Mouse (Mus musculus) layer of hippocampus, adult 18-20 months (tissue): ENCODE results near the gene Mafk. TPM values are rescaled to one million over a fixed set of nuclear protein-coding genes. Genes with fewer than 3 reads are reported as not detected.
A peak's percentile ranks its signal among the peaks of the same experiment; 100 is the strongest.

Experiments used
- DNase-seq, 2 experiments: peaks; one replicate each; pipeline ENCODE4 v3.0.0; 2022; ENCODE audit warnings: low spot score in 2 of 2
- total RNA-seq, 2 experiments: library from RNA; stranded (reverse); gene quantifications; 2 replicates each; pipeline ENCODE4 v1.2.3; 2021

The Mafk gene
- total RNA-seq, 2 experiments from 2014 or later: 10.3 to 13.0 TPM

DNA sequence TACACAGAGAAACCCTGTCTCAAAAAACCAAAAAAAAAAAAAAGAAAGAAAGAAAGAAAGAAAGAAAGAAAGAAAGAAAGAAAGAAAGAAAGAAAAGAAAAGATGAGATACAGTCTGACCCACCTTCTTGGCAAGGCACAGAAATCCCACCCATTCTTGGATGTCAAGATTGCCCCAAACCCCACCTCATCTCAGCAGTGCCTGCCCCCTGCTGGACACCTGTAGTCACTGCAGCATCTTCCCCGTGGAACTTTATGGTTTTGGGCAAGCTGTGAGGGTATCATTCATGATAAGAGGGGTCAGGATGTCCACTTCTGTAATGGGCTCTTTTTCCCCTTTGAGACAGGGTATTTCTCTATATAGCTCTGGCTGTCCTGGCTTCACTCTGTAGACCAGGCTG lies 26.0 kb downstream of the Mafk start:
- no peak for DNase-seq

GRCm38 (mm10) chr5:139818056-139818455 lies 26.7 kb downstream of the Mafk start:
- no peak for DNase-seq

GRCm38 (mm10) chr5:139818801-139819200 lies 27.5 kb downstream of the Mafk start:
- peak in 1 of 2 experiments; percentile 35 for DNase-seq

DNA sequence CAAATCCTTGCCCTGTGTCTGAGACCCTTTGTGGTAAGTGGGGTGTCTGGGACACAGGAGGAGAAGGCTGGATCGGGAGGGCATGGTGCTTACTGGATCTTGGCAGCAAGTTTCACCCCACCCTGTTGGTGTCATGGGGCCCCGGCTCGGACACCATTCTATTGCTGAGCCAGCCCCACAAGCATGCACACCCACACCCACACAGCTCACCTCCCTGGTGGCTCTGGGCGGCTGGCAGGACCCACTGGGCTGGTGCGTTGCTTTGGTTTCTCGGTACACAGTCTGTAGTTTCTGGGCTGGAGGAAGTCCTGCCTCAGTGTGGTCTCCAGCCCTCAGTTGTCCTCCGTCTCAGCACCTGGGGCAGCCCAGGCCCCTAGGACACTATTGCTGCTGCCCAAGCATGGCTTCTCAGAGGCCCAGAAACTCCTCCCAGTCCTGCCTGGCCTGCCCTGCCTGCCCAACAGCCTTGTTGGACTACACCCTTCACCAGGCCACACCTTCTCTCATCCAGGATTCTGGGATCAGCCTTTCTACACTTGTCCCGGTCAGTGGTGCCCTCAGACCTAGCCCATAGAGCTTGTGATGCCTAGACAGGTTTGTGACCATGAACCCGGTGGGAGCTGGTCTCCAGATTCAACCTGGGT lies 28.3 kb downstream of the Mafk start, which contains the start of gene Tmem184a:
Tmem184a (minus strand) TSS at position 380 of the 644 bp plus-strand sequence.
- DNase-seq: no peak

GRCm38 (mm10) chr5:139821466-139822459 lies 30.4 kb downstream of the Mafk start:
- DNase-seq: no peak

DNA sequence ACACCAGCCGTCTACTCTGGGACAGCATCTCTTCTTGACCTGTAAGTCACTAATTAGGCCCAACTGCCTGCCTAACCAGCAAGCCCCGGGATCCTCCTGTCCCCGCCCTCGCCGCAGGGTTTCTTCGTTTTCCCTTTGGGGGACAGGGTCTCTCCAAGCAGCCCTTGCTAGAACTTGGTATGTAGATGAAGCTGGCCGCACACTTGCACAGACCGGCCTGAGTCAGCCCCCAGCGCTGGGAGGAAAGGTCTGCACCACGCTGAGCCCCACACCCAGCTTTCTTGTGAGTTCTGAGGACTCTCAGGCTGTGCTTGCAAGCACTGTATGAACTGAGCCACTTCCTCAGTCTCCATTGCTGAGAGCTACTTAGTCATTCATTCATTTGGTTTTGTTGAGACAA lies 33.2 kb downstream of the Mafk start:
- no peak for DNase-seq

DNA sequence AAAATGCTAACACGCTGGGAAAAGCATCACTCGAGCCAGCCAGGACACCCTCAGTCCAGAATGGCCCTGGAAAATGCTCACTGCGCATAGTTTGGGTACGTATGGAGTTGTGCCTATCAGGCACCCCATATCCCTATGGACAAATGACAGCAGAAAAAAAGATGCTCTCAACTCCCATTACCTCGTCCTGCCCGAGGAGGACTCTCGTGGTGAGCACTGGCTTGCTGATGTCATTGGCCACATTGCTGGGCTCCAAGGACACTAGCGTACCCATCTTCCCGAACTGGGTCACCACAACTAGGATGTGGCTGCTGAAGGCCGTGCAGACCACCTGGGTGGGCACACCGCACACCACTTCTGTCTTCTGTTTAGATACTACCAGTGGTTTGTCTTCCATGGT lies 34.6 kb downstream of the Mafk start:
- no peak for DNase-seq

DNA sequence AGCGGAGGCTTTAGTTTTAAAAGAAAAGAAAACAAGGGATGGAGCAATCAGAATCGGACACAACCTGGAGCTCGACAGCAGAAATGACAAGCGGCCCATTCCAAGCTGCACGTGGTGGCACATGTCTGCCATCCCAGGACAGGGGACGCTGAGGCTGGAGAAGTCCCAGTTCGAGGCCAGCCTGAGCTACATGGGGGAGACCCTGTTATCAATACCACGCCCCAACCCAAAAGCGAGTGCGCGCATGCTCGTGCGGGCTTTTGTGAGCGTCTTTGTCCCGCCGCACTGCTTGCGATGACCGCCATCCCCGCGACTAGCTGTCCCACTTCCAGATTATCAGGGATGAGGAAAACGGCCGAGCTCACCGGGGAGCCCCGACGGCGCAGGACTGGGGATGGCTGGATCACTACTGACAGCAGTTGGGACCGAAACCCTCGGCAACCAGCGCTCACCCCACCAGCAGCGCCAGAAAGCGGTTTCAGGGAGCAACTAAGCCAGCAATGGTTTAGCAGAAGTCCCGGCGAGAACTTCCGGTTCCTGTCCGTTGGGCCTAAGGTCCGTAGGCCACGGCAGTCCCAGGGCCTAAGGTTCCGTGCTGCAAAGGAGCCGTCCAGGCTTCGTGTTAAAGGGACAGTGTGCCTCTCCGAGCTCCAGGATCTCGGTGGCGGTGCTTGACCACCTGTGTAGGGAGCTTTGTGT lies 35.2 kb downstream of the Mafk start, which contains the start of the genes Gm26938 and Psmg3:
Gm26938 (minus strand) TSS at position 51 of the 699 bp plus-strand sequence.
Psmg3 (minus strand) TSS at position 529 of the 699 bp plus-strand sequence.
- DNase-seq: peak; percentile 83 to 91

DNA sequence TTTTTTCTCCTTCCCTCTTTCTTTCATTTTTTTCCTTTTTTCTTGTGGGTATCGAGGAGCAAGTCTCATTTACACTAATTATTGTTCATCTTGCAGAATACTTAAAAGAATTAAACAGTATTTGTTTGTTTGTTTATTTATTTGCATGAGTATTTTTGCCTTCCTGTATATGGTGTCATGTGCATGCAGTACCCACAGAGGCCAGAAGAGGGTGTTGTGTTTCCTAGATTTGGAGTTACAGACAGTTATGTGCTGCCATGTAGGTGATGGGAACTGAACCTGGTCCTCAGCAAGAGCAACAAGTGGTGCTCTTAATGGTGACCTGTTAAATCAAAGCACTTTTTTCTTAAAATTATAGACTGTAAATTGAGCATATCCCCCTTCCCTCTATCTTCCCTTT lies 36.3 kb downstream of the Mafk start:
- no peak for DNase-seq

GRCm38 (mm10) chr5:139829384-139829783 lies 38.1 kb downstream of the Mafk start:
- peak in 1 of 2 experiments; percentile 10 for DNase-seq

- DNase-seq: no peak
Measured at GRCm38 (mm10) chr5:139830734-139831133, 39.4 kb downstream of the Mafk start.

DNA sequence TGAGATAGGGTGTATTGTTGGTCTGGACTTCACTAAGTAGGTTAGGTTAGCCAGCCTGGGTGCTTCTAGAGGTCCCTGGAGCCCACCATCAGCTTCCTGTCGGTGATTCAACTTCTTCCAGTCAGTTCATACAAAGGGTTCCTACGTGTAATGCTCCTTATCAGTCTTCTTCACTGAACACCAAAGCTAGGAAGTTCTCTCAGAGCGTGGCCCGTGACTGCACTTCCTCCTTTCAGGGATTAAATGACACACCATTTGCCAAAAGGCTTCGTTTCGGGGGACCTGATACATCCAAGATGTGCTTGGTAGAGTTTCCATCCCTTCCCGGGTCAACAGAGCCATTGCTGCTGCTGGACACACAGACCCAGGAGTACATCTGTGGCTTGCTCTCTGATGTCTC lies 40.8 kb downstream of the Mafk start:
- DNase-seq: no peak

GRCm38 (mm10) chr5:139835706-139836105 lies 44.4 kb downstream of the Mafk start:
- DNase-seq: peak in 1 of 2 experiments; percentile 37

DNA sequence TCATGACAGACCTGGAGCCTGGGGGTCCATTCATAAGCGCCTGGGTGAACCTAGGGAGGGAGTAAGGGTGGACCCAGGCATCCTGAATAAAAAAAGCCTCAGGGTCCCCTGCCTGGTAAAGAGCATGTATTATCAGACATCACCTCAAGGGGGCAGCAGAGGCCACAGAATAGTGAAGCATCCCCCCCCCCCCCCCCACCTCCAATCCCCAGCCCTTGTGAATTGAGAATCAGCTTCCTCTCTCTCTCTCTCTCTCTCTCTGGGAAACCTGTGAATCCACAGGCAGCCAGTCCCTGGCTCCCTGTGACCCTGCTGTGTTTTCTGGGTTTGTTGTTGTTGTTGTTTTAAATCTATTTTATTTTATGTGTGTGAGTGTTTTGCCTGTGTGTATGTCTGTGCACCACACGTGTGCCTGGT lies 47.2 kb downstream of the Mafk start:
- peak in 1 of 2 experiments; percentile 69 for DNase-seq

DNA sequence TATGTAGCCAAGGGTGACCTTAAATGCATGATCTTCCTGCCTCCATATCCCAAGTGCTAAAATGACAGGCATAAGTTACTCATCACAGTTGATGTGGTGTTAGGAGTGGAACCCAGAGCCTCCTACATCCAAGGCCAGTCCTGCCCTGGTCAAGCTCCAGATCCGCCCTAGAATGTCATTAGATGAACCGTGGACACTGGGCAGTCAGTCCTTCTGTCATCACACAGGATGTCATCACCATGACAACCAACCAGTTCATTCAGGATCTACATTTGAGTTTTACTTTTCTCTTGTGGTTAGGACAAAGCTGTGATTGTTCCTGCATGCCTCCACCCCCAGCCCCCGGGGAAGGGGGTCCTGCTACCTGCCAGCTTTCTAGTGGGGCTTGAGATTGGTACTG lies 47.8 kb downstream of the Mafk start:
- DNase-seq: no peak

DNA sequence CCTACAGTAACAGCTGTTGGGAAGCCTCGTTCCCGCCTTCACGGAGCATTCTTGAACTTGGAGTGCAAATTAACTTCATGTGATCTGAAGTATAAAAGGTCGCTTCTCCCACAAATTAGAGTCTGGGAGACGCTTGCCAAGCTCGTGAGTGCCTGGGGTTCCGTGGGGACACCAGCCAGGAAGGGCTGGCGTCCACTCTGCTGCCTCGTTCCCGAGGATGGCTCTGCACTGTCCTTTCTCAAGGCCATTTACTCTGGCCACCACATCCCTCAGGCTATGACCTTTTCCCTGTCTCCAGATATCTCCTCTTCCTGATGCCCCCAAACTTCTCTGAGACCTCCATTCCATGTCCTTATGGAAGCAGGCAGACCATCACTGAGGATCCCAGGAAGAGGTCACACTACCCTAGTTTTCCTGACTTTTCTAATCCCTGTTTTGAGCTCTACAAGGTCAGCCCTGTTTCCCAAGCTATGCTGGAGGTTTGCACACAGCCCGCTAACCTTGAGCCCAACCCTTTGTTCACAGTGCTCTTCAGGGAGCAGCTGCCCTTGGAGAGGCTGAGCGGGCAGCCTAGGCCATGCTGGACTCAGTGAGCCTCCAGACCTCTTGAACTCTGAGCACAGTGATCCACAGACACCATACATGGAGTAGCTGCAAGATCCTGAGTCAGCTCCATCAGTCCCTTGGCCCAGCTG lies 58.5 kb downstream of the Mafk start:
- DNase-seq: no peak
